8 mouse cellular contexts compared by ENCODE assay signal in genomic region chr1:184727401-184728265, GRCm38 (mm10). TPM values are rescaled to one million over a fixed set of nuclear protein-coding genes. Genes with fewer than 3 reads are reported as not detected.
A peak's percentile ranks its signal among the peaks of the same experiment; 100 is the strongest.
DNase-seq lines count a peak whose midpoint lies in the region; ATAC-seq and TF ChIP-seq lines count a peak whose summit lies in the region.

No protein-coding gene starts in this region.

- peak overlapping the region; percentile 62 for H3K9ac ChIP-seq in heart, embryonic 13.5 days
- peak overlapping the region; percentile 49 for H3K9ac ChIP-seq in forebrain, embryonic 14.5 days (ENCODE audit: low read length)
- H3K9ac ChIP-seq in limb, embryonic 15.5 days, result peak overlapping the region; percentile 21; the same call in 1 of the 2 replicates

- DNase-seq in heart, postnatal 36 days, result no peak
- DNase-seq in adrenal gland, postnatal 36 days, result peak; percentile 29 to 39
- peak; percentile 62 for DNase-seq in forebrain, embryonic 14.5 days (ENCODE audit: low spot score)
- DNase-seq in layer of hippocampus, adult 2 months (ENCODE audit: low spot score in 2 of 2), result no peak

- intact Hi-C loops in heart, postnatal 36 days (cut with DNase I), result loop anchor here (10.0 kb wide), 1 partner anchor 693 kb away; the partner anchor contains the start of gene 1700056E22Rik

- H3K27ac ChIP-seq in heart, embryonic 13.5 days (replicated peaks), result no peak overlapping the region
- H3K27ac ChIP-seq in forebrain, embryonic 14.5 days (ENCODE audit: low read depth, low read length), result no peak overlapping the region
- H3K27ac ChIP-seq in limb, embryonic 15.5 days, result no peak overlapping the region
- H3K27ac ChIP-seq in olfactory bulb, adult 2 months (ENCODE audit: insufficient read depth, low read depth, low read length), result no peak overlapping the region
- H3K27ac ChIP-seq in layer of hippocampus, adult 2 months, result no peak overlapping the region

- ATAC-seq in heart, embryonic 13.5 days (ENCODE audit: extremely low read depth, insufficient number of reproducible peaks, low FRiP score, low TSS enrichment), result no peak
- ATAC-seq in forebrain, embryonic 14.5 days, result peak; percentile 67
- no peak for ATAC-seq in limb, embryonic 15.5 days (ENCODE audit: insufficient number of reproducible peaks, low FRiP score, low TSS enrichment, low read depth)
- ATAC-seq in activated CD4-positive, CD25-positive, alpha-beta regulatory T cell, adult 4 months, result no peak

- H3K4me1 ChIP-seq in heart, embryonic 13.5 days, result peaks cover 30% of the 10 kb centered on the region
- H3K4me1 ChIP-seq in forebrain, embryonic 14.5 days (ENCODE audit: control insufficient read depth, insufficient read depth, low read length), result peaks cover 6% of the 10 kb centered on the region; the same call in 1 of the 2 replicates
- H3K4me1 ChIP-seq in limb, embryonic 15.5 days, result peaks cover 33% of the 10 kb centered on the region
- H3K4me1 ChIP-seq in olfactory bulb, adult 2 months (ENCODE audit: control insufficient read depth, insufficient read depth, low read length), result peaks cover 17% of the 10 kb centered on the region

- H3K4me3 ChIP-seq in heart, embryonic 13.5 days, result peak overlapping the region; percentile 63
- peak overlapping the region; percentile 37 for H3K4me3 ChIP-seq in forebrain, embryonic 14.5 days (ENCODE audit: low read depth, low read length)
- H3K4me3 ChIP-seq in limb, embryonic 15.5 days, result peak overlapping the region; percentile 62
- peak overlapping the region; percentile 28 for H3K4me3 ChIP-seq in olfactory bulb, adult 2 months (ENCODE audit: insufficient read depth, low read depth, low read length)
- no peak overlapping the region for H3K4me3 ChIP-seq in layer of hippocampus, adult 2 months

- peak overlapping the region; percentile 78 for H3K4me2 ChIP-seq in heart, embryonic 13.5 days
- H3K4me2 ChIP-seq in forebrain, embryonic 14.5 days (ENCODE audit: low read length), result peak overlapping the region; percentile 62
- peak overlapping the region; percentile 60 for H3K4me2 ChIP-seq in limb, embryonic 15.5 days

- H3K9me3 ChIP-seq in heart, embryonic 13.5 days, result no peaks in the 10 kb centered on the region
- H3K9me3 ChIP-seq in forebrain, embryonic 14.5 days (replicated peaks; ENCODE audit: control insufficient read depth, low read length), result no peaks in the 10 kb centered on the region
- no peaks in the 10 kb centered on the region for H3K9me3 ChIP-seq in limb, embryonic 15.5 days

- H3K36me3 ChIP-seq in heart, embryonic 13.5 days, result no peaks in the 10 kb centered on the region
- no peaks in the 10 kb centered on the region for H3K36me3 ChIP-seq in forebrain, embryonic 14.5 days (ENCODE audit: control insufficient read depth, insufficient read depth, low read length)
- H3K36me3 ChIP-seq in limb, embryonic 15.5 days, result no peaks in the 10 kb centered on the region

- TF ChIP-seq CTCF in olfactory bulb, adult 2 months (IDR thresholded peaks at IDR 0.05; ENCODE audit: insufficient read depth, low read depth, low read length), result no peak
- TF ChIP-seq CTCF in layer of hippocampus, adult 2 months (conservative IDR thresholded peaks at IDR 0.05), result no peak

- no peak for TF ChIP-seq POLR2A in olfactory bulb, adult 2 months (IDR thresholded peaks at IDR 0.05; ENCODE audit: insufficient read depth, low read depth, low read length)

- H3K27me3 ChIP-seq in heart, embryonic 13.5 days (replicated peaks), result peaks cover 93% of the 10 kb centered on the region
- peaks cover 85% of the 10 kb centered on the region for H3K27me3 ChIP-seq in forebrain, embryonic 14.5 days (replicated peaks; ENCODE audit: control insufficient read depth, insufficient read depth, low read length)
- H3K27me3 ChIP-seq in limb, embryonic 15.5 days, result peaks cover 91% of the 10 kb centered on the region

- WGBS in heart, embryonic 13.5 days, result 11% methylated on average over 49 of the region's 49 CpGs
- WGBS in forebrain, embryonic 14.5 days, result under 1% methylated on average over 47 of the region's 49 CpGs
- WGBS in limb, embryonic 15.5 days, result 15% methylated on average over 49 of the region's 49 CpGs
- WGBS in olfactory bulb, adult 2 months, result 8% methylated on average over 49 of the region's 49 CpGs

RNA-seq across cellular contexts. Expression of gene Hlx, which starts 4.8 kb away (rescaled TPM):
- polyA plus RNA-seq in heart, embryonic 13.5 days (2015; fragmentation: Nextera tagmentation; extraction: Ambion mirVana), result 7.6 and 8.1 TPM in 2 replicates
- 10 to 100 TPM in 1 of 2 experiments, 1 to 10 TPM in 1; 9.9 to 14.5 TPM for total RNA-seq in heart, postnatal 36 days (2021)
- 10 to 100 TPM in 1 of 2 experiments, 1 to 10 TPM in 1; 7.2 to 14.6 TPM for total RNA-seq in adrenal gland, postnatal 36 days (2021)
- 0.99 and 1.4 TPM in 2 replicates for polyA plus RNA-seq in forebrain, embryonic 14.5 days (2014; fragmentation: Nextera tagmentation; extraction: Ambion mirVana)
- polyA plus RNA-seq in limb, embryonic 15.5 days (2015; fragmentation: Nextera tagmentation; extraction: Ambion mirVana), result 21.6 and 24.2 TPM in 2 replicates
- polyA plus RNA-seq in olfactory bulb, adult 2 months (2012; ENCODE audit: insufficient read depth, insufficient read length, low replicate concordance, missing spikeins), result not detected in 2 replicates
- not detected for polyA plus RNA-seq in activated CD4-positive, CD25-positive, alpha-beta regulatory T cell, adult 4 months (2017; shearing (Covaris generic))
- total RNA-seq in layer of hippocampus, adult 2 months (2021), result 1 to 10 TPM; 1.4 to 1.6 TPM

Comparison
In these comparisons a context has a peak if more than half of its experiments do, and no peak if none do; other contexts are left out.
1. DNase-seq: peak in adrenal gland, postnatal 36 days (2 of 2) and forebrain, embryonic 14.5 days (single experiment); none in heart, postnatal 36 days (0 of 2) and layer of hippocampus, adult 2 months (0 of 2).
2. Peak in every context shown above with its lines, with median percentiles within 50 percentile points of each other: H3K4me2 ChIP-seq and H3K9ac ChIP-seq.